Mouse (Mus musculus): ENCODE results near the gene Atxn10. TPM values are rescaled to one million over a fixed set of nuclear protein-coding genes. Genes with fewer than 3 reads are reported as not detected.

The Atxn10 gene
- polyA plus RNA-seq, 1 experiment, result 17.3 TPM

GRCm38 (mm10) chr15:85463027-85463790, 127.2 kb downstream of the Atxn10 start:
- 83% methylated on average over 13 of the region's 13 CpGs for WGBS
- DNase-seq (ENCODE audit: low read depth, low spot score), result no peak

DNA sequence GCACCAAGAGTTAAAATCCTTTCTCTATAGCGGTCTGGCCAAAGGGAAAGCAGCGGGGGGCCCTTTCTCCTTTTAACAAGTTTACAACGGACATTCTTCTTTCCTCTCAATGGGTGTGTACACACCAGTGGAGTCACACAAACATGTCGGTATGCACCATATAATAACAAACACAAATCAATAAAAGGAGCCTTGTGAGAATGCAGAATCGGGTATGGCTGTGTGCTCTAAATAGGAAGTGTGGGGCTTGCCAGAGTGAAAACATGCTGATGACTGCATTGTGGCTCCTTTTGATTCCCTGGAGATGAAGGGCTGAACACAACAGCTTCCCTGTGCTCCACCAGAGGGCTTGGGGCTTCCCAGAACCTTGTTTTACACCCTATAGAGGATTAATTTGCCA, 128.1 kb downstream of the Atxn10 start:
- DNase-seq (ENCODE audit: low read depth, low spot score), result no peak

GRCm38 (mm10) chr15:85464823-85465565, 128.9 kb downstream of the Atxn10 start:
- DNase-seq (ENCODE audit: low read depth, low spot score), result no peak
- WGBS, result 69% methylated on average over 10 of the region's 10 CpGs

More for the DNA sequence above, 128.1 kb downstream of the Atxn10 start:
- WGBS, result 40% methylated on average over 5 of the region's 5 CpGs

DNA sequence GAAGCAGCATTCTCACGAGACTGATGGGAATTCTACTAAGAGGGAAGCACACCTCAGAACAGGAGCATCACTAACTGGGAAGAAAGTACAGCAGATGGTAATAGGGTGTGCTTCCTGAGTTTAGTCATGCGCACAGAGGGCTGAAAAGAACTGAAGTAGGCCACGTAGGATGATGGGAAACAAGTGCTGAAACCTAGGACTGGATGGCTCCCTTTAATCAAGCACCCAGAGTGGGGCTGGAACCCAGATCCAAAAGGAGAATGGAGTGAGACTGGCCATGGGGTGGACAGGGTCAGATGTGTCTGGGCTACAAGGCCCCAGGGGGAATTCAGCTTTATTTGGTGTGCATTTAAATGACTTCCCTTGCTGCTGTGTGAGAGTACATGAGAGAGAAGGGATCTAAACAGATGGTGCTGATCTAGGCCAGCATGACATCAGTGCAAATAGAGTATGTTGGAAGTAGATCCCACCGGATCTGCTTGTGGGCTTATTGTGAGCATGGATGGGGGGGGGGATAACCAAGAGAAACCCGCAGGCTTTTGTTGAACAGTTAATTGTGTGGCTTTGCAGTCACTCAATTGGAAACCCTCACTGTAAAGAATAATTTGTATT, 130.5 kb downstream of the Atxn10 start:
- WGBS, result 90% methylated on average over 5 of the region's 5 CpGs
- DNase-seq (ENCODE audit: low read depth, low spot score), result no peak

DNA sequence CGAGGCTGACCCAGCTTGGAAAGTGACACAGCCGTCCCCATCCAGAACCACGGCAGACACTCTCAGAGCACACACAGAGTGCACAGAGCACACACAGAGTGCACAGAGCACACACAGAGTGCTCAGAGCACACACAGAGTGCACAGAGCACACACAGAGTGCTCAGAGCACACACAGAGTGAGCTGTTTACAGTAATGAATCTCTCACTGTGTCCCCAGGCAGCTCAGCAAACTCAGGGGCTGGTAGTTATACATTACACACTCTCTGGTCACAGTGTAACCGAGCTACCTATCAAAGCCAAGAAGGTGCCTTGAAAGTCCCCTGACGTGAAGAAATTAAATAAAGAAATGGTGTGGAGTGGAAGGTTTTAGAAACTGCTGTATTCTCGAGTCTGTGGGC, 133.4 kb downstream of the Atxn10 start:
- 63% methylated on average over 6 of the region's 6 CpGs for WGBS
- DNase-seq (ENCODE audit: low read depth, low spot score), result no peak

DNA sequence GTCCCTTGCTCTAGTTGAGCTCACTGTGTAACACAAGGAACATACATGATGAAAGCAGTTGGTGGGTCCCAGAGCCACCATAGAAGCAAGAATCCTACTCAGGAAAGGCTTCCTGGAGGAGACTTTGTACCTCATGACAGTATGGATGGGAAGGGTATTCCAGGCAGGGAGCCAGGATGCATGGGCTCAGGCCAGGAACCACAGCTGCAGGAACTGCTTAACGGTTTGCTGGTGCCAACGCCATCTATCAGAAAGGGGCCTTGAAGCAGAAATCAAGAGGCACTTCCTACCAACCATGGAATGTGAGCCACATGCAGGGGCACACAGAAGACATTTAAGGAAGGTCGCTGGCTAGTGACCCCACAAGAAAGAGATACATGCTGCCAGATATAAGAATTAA, 138.7 kb downstream of the Atxn10 start:
- DNase-seq (ENCODE audit: low read depth, low spot score), result no peak
- 52% methylated on average over 3 of the region's 3 CpGs for WGBS

DNA sequence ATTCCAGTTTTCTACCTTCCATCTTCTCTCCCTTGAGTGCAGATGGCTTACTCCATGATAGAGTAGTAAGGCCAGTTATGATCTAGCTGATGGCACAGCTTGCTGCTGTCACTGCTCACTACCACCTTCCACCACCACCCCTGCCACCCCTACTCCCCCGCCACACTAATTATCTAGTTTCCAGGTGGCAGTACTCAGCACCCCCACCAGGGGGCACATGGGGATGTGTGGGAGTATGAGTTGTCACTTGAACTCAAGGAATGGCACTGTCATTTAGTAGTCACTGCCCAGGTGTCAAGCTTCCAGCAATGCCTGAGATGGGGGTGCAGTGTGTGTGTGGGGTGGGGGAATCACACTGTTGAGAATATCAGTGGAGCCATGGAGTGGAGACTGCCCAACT, 141.5 kb downstream of the Atxn10 start:
- 9% methylated on average over 1 of the region's 1 CpGs for WGBS
- no peak for DNase-seq (ENCODE audit: low read depth, low spot score)

- WGBS, result 73% methylated on average over 12 of the region's 12 CpGs
- no peak for DNase-seq (ENCODE audit: low read depth, low spot score)
Observed at GRCm38 (mm10) chr15:85479365-85479764, 143.3 kb downstream of the Atxn10 start.

DNA sequence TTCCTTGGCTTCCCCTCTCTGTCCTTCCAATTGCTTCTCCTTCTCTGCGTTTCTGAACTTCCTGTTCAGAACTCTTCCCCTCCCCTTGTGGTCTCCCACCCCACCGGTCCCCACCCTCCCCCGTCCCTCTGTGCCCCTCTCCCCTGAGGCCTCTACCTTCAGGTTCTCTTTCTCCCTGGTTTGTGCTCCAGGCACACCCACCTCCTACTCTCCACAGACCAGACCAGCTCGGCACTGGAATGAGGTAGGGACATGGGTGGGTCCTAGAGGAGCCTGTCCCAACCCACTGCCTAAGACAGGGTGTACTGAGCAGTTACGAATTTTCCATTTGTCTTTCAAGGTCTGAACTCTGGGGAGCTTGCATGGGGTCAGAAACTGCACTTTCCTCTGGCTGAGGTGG, 143.9 kb downstream of the Atxn10 start:
- WGBS, result 35% methylated on average over 5 of the region's 5 CpGs
- DNase-seq (ENCODE audit: low read depth, low spot score), result no peak

DNA sequence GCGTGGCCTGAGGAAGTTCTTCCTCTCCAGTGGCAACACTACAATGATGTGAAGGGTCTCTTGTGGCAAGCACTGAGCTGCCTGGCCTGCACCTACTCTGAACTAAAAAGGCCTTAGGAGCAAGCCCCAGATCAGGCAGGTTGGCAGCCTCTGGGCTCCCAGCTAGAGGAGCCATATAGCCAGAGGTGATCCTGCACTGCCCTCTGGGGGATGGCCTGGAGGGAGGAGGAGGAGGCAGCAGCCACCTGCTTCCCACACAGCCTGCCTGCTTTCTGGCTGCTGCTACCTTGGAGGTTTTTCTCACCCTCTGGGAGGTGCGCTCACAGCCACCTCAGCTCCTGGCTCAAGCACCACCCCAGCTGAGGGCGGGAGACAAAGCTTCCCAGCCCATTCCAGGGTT, 144.6 kb downstream of the Atxn10 start:
- no peak for DNase-seq (ENCODE audit: low read depth, low spot score)

DNA sequence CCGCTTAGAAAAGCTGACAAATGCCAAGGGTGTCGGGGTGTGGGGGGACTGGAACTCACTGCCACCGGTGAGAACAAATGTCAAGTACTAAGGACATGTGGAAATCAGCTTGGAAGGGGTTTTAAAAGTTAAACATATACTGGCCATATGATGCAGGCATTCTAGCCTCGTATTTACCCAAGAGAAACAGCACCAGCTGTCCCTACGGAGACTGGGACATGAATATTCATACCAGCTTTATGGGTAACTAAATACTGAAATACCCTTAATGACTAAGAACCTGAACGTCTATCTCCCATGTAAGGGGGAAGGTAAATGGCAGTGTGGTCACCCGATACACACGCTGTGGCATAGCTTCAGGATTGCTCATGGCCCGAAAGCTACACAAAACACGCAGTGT, 152.9 kb downstream of the Atxn10 start:
- WGBS, result 72% methylated on average over 10 of the region's 10 CpGs
- DNase-seq (ENCODE audit: low read depth, low spot score), result no peak

More for the DNA sequence above, 144.6 kb downstream of the Atxn10 start:
- WGBS, result 39% methylated on average over 3 of the region's 3 CpGs

GRCm38 (mm10) chr15:85489751-85490150, 153.7 kb downstream of the Atxn10 start:
- 83% methylated on average over 7 of the region's 7 CpGs for WGBS
- DNase-seq (ENCODE audit: low read depth, low spot score), result no peak

DNA sequence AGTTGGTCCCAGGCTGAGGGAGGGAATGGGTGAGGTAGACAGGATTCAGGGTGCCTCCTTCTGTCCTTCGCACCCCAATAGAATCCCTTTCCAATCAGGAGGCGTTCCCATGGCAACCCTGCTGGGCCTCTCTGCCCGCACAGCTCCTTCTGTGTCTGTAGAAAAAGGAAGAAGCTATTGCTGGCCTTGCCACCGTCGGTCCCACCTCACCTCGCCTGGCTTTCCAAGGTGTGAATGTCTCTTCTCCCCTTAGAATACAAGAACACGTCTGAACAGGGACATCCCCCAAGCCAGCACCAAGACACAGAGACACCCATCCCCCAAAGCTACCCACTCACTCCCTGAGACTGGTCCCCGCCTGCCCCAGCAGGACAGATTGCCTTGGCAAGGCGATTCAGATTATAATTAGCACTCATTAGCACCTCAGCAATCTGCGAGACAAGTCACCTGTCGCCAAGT, 158.1 kb downstream of the Atxn10 start:
- WGBS, result 24% methylated on average over 11 of the region's 11 CpGs
- no peak for DNase-seq (ENCODE audit: low read depth, low spot score)

GRCm38 (mm10) chr15:85497548-85497947, 161.5 kb downstream of the Atxn10 start:
- 85% methylated on average over 4 of the region's 4 CpGs for WGBS
- DNase-seq (ENCODE audit: low read depth, low spot score), result no peak

- no peak for DNase-seq (ENCODE audit: low read depth, low spot score)
- 42% methylated on average over 10 of the region's 10 CpGs for whole genome bisulfite sequencing
Observed at GRCm38 (mm10) chr15:85497981-85498475, 162.0 kb downstream of the Atxn10 start.

DNA sequence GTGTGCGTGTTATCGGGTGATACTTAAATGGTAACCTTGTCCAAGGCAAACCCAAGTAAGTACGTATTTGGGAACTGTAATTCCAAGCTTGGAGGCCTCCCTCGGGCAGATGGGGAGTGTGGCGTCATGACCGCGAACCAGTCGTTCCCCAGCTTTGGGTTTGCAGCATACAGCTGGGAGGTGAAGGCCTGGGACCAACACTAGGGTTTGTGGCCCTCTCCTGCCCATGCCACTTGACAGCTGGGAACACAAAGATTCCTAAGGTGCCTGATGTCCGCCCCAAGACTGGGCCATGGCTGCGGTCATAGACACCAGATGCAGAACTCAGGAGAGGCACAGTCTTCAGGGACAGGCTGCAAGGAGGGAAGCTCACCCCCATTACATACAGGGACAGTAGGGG, 164.2 kb downstream of the Atxn10 start:
- DNase-seq (ENCODE audit: low read depth, low spot score), result no peak
- 80% methylated on average over 10 of the region's 10 CpGs for WGBS

GRCm38 (mm10) chr15:85503127-85503526, 167.1 kb downstream of the Atxn10 start, which contains the start of gene 7530416G11Rik:
Gene 7530416G11Rik, minus strand, starts transcription at chr15:85503227.
- no peak for DNase-seq (ENCODE audit: low read depth, low spot score)
- 82% methylated on average over 8 of the region's 8 CpGs for WGBS

- WGBS, result 58% methylated on average over 14 of the region's 14 CpGs
- no peak for DNase-seq (ENCODE audit: low read depth, low spot score)
Observed at GRCm38 (mm10) chr15:85505118-85505925, 169.3 kb downstream of the Atxn10 start.

GRCm38 (mm10) chr15:85506680-85507079, 170.6 kb downstream of the Atxn10 start:
- WGBS, result 36% methylated on average over 1 of the region's 1 CpGs

More at GRCm38 (mm10) chr15:85506680-85507079, 170.6 kb downstream of the Atxn10 start:
- no peak for DNase-seq (ENCODE audit: low read depth, low spot score)

All from large intestine, adult 2 months (tissue).